Mouse (Mus musculus): ENCODE measurements around the gene Ttll13. TPM values are rescaled to one million over a fixed set of nuclear protein-coding genes. Genes with fewer than 3 reads are reported as not detected.

The Ttll13 gene
- polyA plus RNA-seq, 1 experiment from 2014 or later: 2.5 TPM

DNA sequence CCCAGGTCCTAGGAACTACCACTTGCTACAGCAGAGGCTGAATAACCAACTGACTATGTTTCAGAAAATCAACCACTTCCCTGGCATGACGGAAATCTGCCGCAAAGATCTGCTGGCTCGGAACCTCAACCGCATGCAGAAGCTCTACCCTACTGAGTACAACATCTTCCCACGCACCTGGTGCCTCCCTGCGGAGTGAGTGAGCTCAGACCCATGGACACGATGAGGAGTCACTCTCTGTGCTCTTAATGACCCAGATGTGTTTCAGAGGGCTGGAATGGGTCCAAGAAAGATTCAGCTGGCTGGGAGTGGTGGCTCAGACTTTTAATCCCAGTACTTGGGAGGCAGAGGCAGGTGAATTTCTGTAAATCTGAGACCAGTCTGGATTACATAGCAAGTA lies 6.3 kb downstream of the Ttll13 start:
- no peak overlapping the region for H3K27ac ChIP-seq (replicated peaks)
- no peak overlapping the region for H3K4me2 ChIP-seq
- H3K9me3 ChIP-seq: no peaks in the 10 kb centered on the region
- ATAC-seq (ENCODE audit: low FRiP score, low read depth): no peak
- H3K9ac ChIP-seq: no peak overlapping the region
- WGBS: 72% methylated on average over 7 of the region's 7 CpGs
- H3K36me3 ChIP-seq: no peaks in the 10 kb centered on the region
- no peak overlapping the region for H3K4me3 ChIP-seq
- H3K27me3 ChIP-seq: peaks cover 14% of the 10 kb centered on the region; the same call in 1 of the 2 replicates
- H3K4me1 ChIP-seq (replicated peaks): no peaks in the 10 kb centered on the region

DNA sequence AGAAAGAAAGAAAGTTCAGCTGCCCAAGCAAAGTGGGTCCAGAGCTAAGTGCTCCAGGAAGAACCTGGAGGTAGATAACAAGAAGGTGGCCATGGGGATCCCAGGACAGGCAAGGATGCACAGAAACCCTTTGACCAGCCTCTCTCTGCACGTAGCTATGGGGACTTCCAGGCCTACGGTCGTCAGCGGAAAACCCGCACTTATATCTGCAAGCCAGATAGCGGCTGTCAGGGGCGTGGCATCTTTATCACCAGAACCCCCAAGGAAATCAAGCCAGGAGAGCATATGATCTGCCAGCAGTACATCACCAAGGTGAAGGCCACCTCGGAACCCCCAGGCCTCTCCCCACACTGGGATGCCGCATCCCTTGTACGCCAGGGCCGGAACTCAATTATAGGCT lies 6.7 kb downstream of the Ttll13 start:
- Histone ChIP-seq H3K9me3 (no peaks in the 10 kb centered on the region), H3K4me1 (replicated peaks) (no peaks in the 10 kb centered on the region), H3K27me3 (peaks cover 17% of the 10 kb centered on the region), H3K27ac (replicated peaks) (no peak overlapping the region), H3K4me2 (no peak overlapping the region), H3K4me3 (no peak overlapping the region), H3K9ac (no peak overlapping the region), H3K36me3 (no peaks in the 10 kb centered on the region)
- 87% methylated on average over 11 of the region's 11 CpGs for WGBS
- ATAC-seq (ENCODE audit: low FRiP score, low read depth): no peak

DNA sequence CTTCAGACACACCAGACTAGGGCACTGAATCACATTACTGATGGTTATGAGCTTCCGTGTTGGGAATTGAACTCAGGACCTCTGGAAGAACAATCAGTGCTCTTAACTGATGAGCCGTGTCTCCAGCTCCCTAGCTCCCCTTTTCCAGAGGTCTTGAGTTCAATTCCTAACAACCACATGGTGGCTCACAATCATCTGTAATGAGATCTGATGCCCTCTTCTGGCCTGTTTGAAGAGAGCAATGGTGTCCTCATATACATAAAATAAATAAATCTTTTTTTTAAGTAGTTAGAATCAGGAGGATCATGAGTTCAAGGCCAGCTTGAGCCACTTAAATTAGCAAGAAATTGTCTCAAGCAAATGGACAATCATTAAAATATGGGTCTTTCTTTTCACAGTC lies 9.8 kb downstream of the Ttll13 start:
- Histone ChIP-seq H3K27me3 (peaks cover 35% of the 10 kb centered on the region), H3K4me2 (no peak overlapping the region), H3K4me1 (replicated peaks) (peaks cover 6% of the 10 kb centered on the region), H3K27ac (replicated peaks) (no peak overlapping the region), H3K9me3 (no peaks in the 10 kb centered on the region), H3K4me3 (no peak overlapping the region), H3K9ac (no peak overlapping the region), H3K36me3 (no peaks in the 10 kb centered on the region)
- no peak for ATAC-seq (ENCODE audit: low FRiP score, low read depth)
- WGBS: 73% methylated on average over 2 of the region's 2 CpGs

DNA sequence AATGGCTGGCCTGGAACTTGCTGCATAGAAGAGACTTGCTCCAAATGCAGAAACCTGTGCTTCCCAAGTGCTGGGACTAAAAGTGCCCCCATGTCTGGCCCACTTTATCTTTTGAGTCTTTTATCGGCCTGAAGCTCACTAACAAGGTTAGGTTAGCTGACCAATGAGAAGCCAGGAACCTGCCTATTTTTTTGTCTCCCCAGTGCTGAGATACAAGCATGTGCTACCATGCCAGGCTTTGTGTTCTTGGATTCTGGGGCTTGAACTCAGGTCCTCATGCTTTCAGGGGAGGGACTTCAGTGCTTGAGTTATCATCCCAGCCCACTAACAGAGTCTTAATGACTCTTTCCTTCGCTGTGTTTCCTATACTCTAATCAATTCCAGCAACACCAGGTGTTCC lies 11.5 kb downstream of the Ttll13 start:
- WGBS: 74% methylated on average over 2 of the region's 2 CpGs
- H3K27ac ChIP-seq (replicated peaks): no peak overlapping the region
- no peaks in the 10 kb centered on the region for H3K36me3 ChIP-seq
- H3K4me1 ChIP-seq (replicated peaks): peaks cover 15% of the 10 kb centered on the region
- H3K9ac ChIP-seq: no peak overlapping the region
- no peak overlapping the region for H3K4me2 ChIP-seq
- no peaks in the 10 kb centered on the region for H3K9me3 ChIP-seq
- no peak overlapping the region for H3K4me3 ChIP-seq
- ATAC-seq (ENCODE audit: low FRiP score, low read depth): no peak
- peaks cover 35% of the 10 kb centered on the region for H3K27me3 ChIP-seq

DNA sequence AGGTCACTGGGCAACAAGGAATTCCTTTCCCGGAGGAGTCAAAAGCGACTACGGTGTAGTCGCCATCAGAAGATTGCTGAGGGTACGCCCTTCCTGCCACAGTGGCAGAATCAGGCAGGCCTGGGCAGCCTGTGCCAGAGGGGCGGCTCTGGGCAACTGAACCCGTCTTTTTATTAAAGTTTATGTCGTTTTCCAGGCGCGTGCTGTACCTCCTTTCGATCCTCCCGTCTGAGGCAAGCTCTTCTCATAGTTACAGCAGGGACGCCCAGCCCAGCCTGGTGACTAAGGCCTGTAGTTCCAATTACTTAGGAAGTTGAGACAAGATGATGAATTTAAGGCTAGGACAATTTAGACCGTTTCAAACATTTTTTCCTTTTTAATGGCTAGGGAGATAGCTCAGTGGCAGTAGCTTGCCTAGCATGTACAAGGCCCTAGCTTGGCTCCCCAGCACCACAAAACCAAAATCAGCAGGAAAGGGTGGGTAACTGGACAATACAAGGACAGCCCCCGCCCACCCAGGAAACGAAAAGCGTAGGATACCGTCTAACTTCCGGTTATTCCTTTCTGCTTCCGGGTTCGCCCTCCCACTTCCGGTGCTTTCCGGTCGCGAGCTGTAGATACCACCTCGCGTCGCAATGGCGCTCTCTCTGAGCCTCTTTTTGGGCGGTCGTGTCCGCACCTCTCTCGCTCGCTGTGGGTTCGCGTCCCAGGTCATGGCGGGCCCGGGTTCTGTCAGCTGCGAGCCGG lies 14.6 kb downstream of the Ttll13 start, which contains the start of gene Ngrn:
Ngrn (plus strand) TSS at position 591 of the 747 bp plus-strand sequence.
- peak within 1 kb of the TSS; percentile 87 for H3K9ac ChIP-seq
- ATAC-seq (ENCODE audit: low FRiP score, low read depth): peak; percentile 92
- H3K27me3 ChIP-seq: peaks cover 32% of the 10 kb centered on the region
- H3K36me3 ChIP-seq: peaks cover 21% of the 10 kb centered on the region
- H3K4me2 ChIP-seq: peak within 1 kb of the TSS; percentile 85
- 25% methylated on average over 40 of the region's 40 CpGs for WGBS
- H3K4me3 ChIP-seq: peak within 1 kb of the TSS; percentile 96
- H3K27ac ChIP-seq (replicated peaks): peak within 1 kb of the TSS; percentile 88
- H3K4me1 ChIP-seq (replicated peaks): peaks cover 20% of the 10 kb centered on the region
- H3K9me3 ChIP-seq: no peaks in the 10 kb centered on the region

DNA sequence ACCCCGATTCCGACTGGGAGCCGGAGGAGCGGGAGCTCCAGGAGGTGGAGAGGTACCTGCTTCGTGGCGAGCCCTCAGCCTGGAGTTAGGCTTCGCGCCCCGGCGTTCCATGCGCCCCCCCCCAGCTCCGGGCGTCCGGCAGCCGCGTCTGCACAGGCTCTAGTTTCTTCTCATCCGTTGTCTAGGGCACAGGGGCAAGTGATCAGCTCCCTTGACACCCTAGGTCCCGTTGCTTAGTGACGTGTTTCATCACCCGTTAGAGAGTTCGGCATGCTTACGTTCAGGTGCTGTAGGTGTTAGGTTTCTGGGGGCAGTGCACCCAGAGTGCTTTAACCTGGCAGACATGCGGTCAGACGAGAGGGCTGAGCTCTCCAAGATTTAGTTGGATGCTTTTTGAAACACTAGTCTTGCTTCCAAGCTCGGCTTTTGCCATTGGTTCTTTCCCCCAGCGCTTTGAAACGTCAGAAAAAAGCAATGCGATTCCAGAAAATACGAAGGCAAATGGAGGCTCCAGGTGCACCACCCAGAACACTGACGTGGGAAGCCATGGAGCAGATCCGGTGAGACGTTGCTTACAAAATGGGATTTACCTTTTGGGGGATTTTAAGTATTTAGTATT lies 15.3 kb downstream of the Ttll13 start:
- H3K9ac ChIP-seq: peak overlapping the region; percentile 87
- peak overlapping the region; percentile 88 for H3K27ac ChIP-seq (replicated peaks)
- no peaks in the 10 kb centered on the region for H3K9me3 ChIP-seq
- under 1% methylated on average over 32 of the region's 32 CpGs for WGBS
- ATAC-seq (ENCODE audit: low FRiP score, low read depth): no peak; the same call in 1 of the 2 replicates
- peak overlapping the region; percentile 96 for H3K4me3 ChIP-seq
- peak overlapping the region; percentile 85 for H3K4me2 ChIP-seq
- peaks cover 28% of the 10 kb centered on the region for H3K36me3 ChIP-seq
- peaks cover 32% of the 10 kb centered on the region for H3K27me3 ChIP-seq
- peaks cover 20% of the 10 kb centered on the region for H3K4me1 ChIP-seq (replicated peaks)

DNA sequence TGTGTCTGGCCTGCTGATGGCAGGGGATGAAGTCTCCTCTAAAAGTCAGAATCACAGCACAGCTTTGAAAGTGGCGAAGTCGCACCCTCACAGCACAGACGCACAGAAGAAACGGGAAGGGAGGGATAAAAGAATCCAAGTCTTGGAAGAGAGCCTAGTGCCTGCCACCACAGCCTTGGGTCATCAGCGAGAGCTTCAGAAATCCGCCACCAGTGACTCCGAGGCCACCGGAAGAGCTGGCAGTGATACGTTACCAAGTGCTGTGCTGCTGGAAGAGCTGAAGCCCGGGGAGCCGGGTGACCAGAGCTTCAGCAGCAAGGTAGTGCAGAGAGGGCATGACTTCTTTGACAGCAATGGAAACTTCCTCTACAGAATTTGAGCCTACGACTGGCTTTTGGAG lies 18.4 kb downstream of the Ttll13 start:
- ATAC-seq (ENCODE audit: low FRiP score, low read depth): no peak
- 0 out of 2 replicates have a peak, but pooled peaks cover 4% of the 10 kb centered on the region for H3K27me3 ChIP-seq
- no peak overlapping the region for H3K27ac ChIP-seq (replicated peaks)
- H3K9ac ChIP-seq: no peak overlapping the region
- no peak overlapping the region for H3K4me3 ChIP-seq
- H3K9me3 ChIP-seq: no peaks in the 10 kb centered on the region
- H3K36me3 ChIP-seq: peaks cover 34% of the 10 kb centered on the region
- H3K4me2 ChIP-seq: no peak overlapping the region
- WGBS: 95% methylated on average over 12 of the region's 12 CpGs
- H3K4me1 ChIP-seq (replicated peaks): peaks cover 30% of the 10 kb centered on the region

DNA sequence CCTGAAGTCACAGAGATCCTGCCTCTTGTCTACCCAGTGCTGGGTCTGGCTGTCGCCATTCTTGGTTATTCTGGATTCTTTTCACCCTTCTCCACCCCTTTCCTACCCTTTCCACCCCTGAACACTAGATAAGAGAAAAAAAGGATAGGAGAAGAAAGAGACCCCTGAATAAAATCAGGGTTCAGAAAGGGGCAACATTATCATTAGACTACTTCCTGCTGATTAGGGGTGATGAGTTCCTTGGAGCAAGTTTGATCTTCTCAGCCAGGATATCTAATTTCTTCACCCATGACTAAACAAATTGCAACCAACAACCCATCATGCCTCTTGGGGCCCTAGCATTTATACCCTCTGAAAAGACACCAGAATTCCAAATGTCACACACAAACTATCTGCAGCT lies 21.6 kb downstream of the Ttll13 start:
- Histone ChIP-seq H3K27ac (replicated peaks) (no peak overlapping the region), H3K9ac (no peak overlapping the region), H3K36me3 (peaks cover 39% of the 10 kb centered on the region), H3K27me3 (no peaks in the 10 kb centered on the region), H3K4me1 (replicated peaks) (peaks cover 29% of the 10 kb centered on the region), H3K9me3 (no peaks in the 10 kb centered on the region), H3K4me2 (no peak overlapping the region), H3K4me3 (no peak overlapping the region)
- WGBS: 78% methylated on average over 1 of the region's 1 CpGs
- no peak for ATAC-seq (ENCODE audit: low FRiP score, low read depth)

DNA sequence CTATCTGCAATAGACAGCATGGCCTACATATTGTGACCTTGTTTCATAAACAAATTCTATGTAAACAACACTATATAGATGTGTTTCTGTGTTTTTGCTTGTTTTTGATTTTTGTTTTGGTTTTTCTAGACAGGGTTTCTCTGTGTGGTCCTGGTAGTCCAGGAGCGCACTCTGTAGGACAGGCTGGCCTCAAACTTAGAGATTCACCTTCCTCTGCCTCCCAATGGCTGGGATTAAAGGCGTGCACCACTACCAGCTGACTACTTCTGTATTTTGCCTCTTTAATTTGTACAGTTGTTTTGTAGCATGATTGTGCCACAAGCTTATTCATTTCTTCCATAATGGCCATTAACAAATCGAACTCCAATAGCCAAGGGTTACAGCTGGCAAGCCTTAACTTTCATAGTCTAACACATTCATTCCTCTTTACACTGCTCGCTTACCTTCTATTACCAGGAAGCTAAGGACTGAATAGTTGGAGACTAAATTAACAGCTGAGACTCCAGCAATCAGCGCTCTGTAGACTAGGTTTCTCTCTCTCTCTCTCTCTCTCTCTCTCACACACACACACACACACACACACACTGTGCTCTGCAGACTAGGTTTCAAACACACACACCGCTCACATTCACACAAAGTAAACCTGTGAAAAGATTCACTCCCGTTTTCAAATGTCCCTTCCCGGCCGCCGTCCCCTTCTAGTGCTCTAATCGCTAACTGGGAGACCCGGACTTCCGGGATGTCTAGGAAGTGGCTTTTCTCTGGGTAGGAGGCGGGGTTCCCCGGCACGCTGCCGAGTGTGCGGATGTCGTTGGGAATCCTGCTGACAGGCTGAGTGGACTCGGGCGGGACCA lies 22.9 kb downstream of the Ttll13 start, which contains the start of gene Vps33b:
Vps33b (plus strand) TSS at position 753 of the 854 bp plus-strand sequence.
- peak; percentile 92 for ATAC-seq (ENCODE audit: low FRiP score, low read depth)
- Histone ChIP-seq H3K4me1 (replicated peaks) (peaks cover 24% of the 10 kb centered on the region), H3K27me3 (no peaks in the 10 kb centered on the region), H3K9me3 (no peaks in the 10 kb centered on the region), H3K36me3 (peaks cover 47% of the 10 kb centered on the region), H3K4me3 (peak within 1 kb of the TSS; percentile 69), H3K9ac (peak within 1 kb of the TSS; percentile 87), H3K4me2 (peak within 1 kb of the TSS; percentile 79), H3K27ac (replicated peaks) (peak within 1 kb of the TSS; percentile 69)
- WGBS: 4% methylated on average over 21 of the region's 21 CpGs

DNA sequence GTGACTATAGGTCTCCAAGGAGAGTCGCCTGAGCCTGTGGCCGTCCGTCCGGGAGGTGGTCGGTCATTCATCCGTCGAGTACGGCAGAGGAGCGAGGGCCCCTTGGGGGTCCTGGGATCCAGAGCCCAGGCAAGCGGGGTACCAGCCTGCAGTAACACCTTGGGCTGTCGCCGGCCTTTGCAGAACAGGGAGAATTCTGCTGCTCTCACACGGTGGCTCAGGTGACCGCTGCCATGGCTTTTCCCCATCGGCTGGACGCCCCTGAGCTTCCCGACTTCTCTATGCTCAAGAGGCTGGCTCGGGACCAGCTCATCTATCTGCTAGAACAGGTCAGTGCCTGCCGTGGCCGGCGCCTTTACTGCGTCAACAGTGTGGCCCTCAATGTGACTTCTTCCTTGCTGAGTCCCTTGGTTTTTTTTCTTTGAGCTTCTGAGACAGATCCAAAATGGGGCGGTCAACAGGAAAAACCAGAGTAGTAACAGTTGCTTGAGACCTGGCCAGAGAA lies 23.6 kb downstream of the Ttll13 start:
- Histone ChIP-seq H3K4me3 (peak overlapping the region; percentile 69), H3K9me3 (no peaks in the 10 kb centered on the region; the same call in 1 of the 2 replicates), H3K27ac (replicated peaks) (peak overlapping the region; percentile 69), H3K9ac (peak overlapping the region; percentile 87), H3K4me2 (peak overlapping the region; percentile 79), H3K36me3 (peaks cover 48% of the 10 kb centered on the region), H3K27me3 (no peaks in the 10 kb centered on the region), H3K4me1 (replicated peaks) (peaks cover 24% of the 10 kb centered on the region)
- peak; percentile 79 for ATAC-seq (ENCODE audit: low FRiP score, low read depth)
- WGBS: under 1% methylated on average over 23 of the region's 23 CpGs

DNA sequence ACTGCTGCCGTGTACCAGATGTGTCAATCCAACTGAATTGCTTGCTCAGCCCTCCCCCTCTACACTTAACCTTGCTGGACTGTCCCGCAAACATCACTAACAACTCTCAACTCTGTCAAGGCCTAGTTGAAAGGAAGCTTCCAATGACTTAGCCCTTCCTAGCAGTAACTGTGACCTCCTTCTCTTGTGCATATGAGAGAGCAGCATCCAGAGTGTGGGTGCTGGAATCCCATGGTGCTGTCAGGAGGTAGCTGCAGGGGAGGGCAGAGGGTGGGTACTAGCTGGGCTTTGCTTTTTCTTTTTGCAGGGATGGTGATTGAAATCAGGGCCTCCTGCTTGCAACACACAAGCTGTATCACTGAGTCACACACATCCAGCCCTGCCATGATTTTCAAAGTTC lies 27.3 kb downstream of the Ttll13 start:
- no peak for ATAC-seq (ENCODE audit: low FRiP score, low read depth)
- no peak overlapping the region for H3K9ac ChIP-seq
- WGBS: 98% methylated on average over 2 of the region's 2 CpGs
- no peak overlapping the region for H3K4me3 ChIP-seq
- no peak overlapping the region for H3K4me2 ChIP-seq
- no peaks in the 10 kb centered on the region; the same call in 1 of the 2 replicates for H3K9me3 ChIP-seq
- H3K36me3 ChIP-seq: peaks cover 57% of the 10 kb centered on the region
- H3K4me1 ChIP-seq (replicated peaks): peaks cover 22% of the 10 kb centered on the region
- H3K27me3 ChIP-seq: no peaks in the 10 kb centered on the region
- no peak overlapping the region for H3K27ac ChIP-seq (replicated peaks)
